Mouse (Mus musculus) kidney, adult 2 months (tissue): ENCODE measurements at regions not wholly inside any gene's neighbourhood (a gene's known extent, or its start where the extent isn't known, plus 50 kb on each side); places are given as distances from the start of the nearest gene placed in this dataset.

Source experiments
- DNase-seq: peaks from one replicate; pipeline ENCODE4 v3.0.0; 2021
- H3K27ac ChIP-seq: fragments of 200-500 bp; 2 replicates; pipeline ENCODE4 v1.5.1; 2012; ENCODE audit warnings: low read depth, low read length, control low read depth, inconsistent platforms; ENCODE audit not compliant: insufficient read depth
- H3K27me3 ChIP-seq: fragments of 200-500 bp; replicated peaks from 2 replicates; pipeline ENCODE4 v1.6.1; 2012; ENCODE audit warnings: mild to moderate bottlenecking, moderate library complexity, low read length, inconsistent platforms; ENCODE audit not compliant: control insufficient read depth, insufficient read depth
- H3K36me3 ChIP-seq: fragments of 200-500 bp; 2 replicates; pipeline ENCODE4 v1.6.1; 2012; ENCODE audit warnings: mild to moderate bottlenecking, moderate library complexity, low read length, inconsistent platforms; ENCODE audit not compliant: control insufficient read depth, insufficient read depth
- H3K4me1 ChIP-seq: fragments of 200-500 bp; 2 replicates; pipeline ENCODE4 v1.6.1; 2011; ENCODE audit warnings: low read length; ENCODE audit not compliant: control insufficient read depth, insufficient read depth
- H3K4me3 ChIP-seq: fragments of 200-500 bp; 2 replicates; pipeline ENCODE4 v1.5.1; 2011; ENCODE audit warnings: mild to moderate bottlenecking, low read depth, low read length, control low read depth; ENCODE audit not compliant: insufficient read depth
- CTCF ChIP-seq: fragments of 200-500 bp; conservative IDR thresholded peaks from 2 replicates; pipeline ENCODE4 v1.5.1; 2011; ENCODE audit warnings: low read depth, mild to moderate bottlenecking, control low read depth, low read length, moderate library complexity, mixed read lengths; ENCODE audit not compliant: insufficient read depth, insufficient read length
- POLR2A ChIP-seq: fragments of 200-500 bp; IDR thresholded peaks from one replicate; pipeline ENCODE4 v1.6.1; 2011; ENCODE audit warnings: low read depth, low read length, control low read depth
- WGBS: fragments of 180-500 bp; shearing (Covaris S2); methylation state at CpG from one replicate; pipeline ENCODE4 v1.1.7; 2018; 5-methylcytosine and 5-hydroxymethylcytosine counted together

DNA sequence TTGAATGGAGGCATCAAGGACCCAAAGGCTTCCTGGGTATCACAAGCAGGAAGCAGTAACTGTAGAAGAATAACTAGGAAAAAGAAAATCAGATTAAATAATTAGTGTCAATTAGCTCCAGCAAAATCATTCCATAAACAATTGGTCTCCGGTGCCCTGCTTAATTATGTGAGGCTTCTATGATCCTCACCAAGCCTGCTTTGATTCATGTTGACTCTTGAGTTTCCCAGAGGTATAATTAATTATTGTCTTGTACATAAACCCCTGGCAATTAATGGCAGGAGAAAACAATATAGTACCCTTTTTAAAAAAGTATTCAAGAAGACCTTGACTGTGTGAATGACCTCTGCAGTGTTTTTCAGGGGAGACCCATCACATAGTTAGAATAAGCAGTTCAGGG lies 61.5 kb upstream of the Sp8 start:
- WGBS: 67% methylated on average over 1 of the region's 1 CpGs
- no peak for DNase-seq
- no peak overlapping the region for H3K4me3 ChIP-seq
- H3K27ac ChIP-seq: no peak overlapping the region
- no peaks in the 10 kb centered on the region for H3K36me3 ChIP-seq
- no peak for TF ChIP-seq POLR2A
- no peak for TF ChIP-seq CTCF
- H3K4me1 ChIP-seq: no peaks in the 10 kb centered on the region
- H3K27me3 ChIP-seq: no peaks in the 10 kb centered on the region

DNA sequence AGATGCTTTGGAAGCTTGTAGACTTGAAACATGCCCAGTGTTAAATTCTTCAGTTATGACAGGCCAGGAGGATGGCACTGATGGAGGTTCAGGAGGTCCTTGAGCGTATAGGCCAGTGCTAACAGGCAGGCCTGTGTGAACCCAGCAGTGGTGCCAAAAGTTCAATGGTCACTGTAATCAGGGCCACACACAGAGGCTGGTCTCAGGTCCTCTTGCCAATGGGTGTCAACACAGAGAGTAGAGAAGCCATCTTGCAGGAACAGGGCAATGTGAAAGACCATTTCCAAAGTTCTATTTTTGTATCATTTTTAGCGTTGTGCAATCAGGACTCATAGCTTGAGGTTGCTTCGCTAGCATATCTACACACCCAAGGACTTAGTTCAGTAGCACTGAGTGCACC lies 64.2 kb upstream of the Sp8 start:
- H3K36me3 ChIP-seq: no peaks in the 10 kb centered on the region
- 84% methylated on average over 3 of the region's 3 CpGs for WGBS
- H3K4me1 ChIP-seq: no peaks in the 10 kb centered on the region
- H3K27me3 ChIP-seq: no peaks in the 10 kb centered on the region
- H3K4me3 ChIP-seq: no peak overlapping the region
- DNase-seq: peak; percentile 8
- no peak overlapping the region for H3K27ac ChIP-seq
- TF ChIP-seq CTCF (no peak), POLR2A (no peak)

DNA sequence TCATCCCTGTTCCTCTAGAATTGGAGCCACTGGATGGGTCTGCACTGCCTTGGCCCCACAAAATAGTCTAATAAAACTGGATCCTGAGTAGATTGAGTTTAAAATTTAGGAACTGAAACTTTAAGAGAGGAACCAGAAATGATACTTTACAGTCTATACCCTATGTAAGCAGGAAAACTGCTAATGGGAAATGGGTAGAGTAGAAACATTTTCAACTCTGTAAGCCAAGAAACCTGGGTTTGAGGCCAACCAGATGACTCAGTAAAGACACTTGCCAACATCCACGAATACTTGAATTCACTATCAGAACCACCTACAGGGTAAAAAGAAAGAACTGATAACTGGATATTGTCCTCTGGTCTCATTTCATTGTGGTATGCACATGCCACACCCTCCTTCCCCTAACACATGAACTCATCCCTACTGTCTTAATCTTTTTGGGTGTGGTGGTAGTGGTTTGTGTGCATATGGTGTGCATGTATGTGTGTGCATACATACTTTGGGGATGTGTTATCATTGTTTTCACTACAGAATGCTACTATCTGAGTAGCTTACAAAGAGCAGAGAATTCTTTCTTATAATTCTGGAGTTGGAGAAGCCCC lies 70.6 kb upstream of the Sp8 start:
- WGBS: 65% methylated on average over 1 of the region's 1 CpGs
- TF ChIP-seq POLR2A: no peak
- TF ChIP-seq CTCF: no peak
- Histone ChIP-seq H3K27ac (no peak overlapping the region), H3K4me3 (no peak overlapping the region), H3K4me1 (no peaks in the 10 kb centered on the region), H3K36me3 (no peaks in the 10 kb centered on the region), H3K27me3 (no peaks in the 10 kb centered on the region)
- DNase-seq: no peak

DNA sequence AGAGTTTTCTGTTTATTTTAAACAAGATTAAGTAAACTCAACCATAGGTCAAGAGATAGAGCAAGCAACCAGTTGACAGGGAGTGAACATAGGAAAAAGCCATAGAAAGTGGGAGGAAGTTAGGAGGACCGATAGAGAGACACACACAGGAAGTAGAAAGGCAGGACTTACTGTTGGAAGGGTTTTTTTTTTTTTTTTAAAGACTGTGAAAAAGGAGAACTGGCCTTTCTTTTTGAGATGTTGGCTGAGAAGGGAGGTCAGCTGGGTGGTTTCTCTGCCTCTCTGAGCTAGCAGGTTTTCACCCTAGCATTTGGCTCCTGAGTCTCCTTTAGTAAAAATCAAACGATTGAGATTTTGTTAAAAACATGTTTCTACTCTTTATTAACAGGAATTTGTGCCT lies 73.3 kb upstream of the Sp8 start:
- Histone ChIP-seq H3K36me3 (no peaks in the 10 kb centered on the region), H3K27me3 (no peaks in the 10 kb centered on the region), H3K27ac (no peak overlapping the region), H3K4me3 (no peak overlapping the region), H3K4me1 (no peaks in the 10 kb centered on the region)
- 75% methylated on average over 2 of the region's 2 CpGs for WGBS
- TF ChIP-seq POLR2A: no peak
- DNase-seq: no peak

DNA sequence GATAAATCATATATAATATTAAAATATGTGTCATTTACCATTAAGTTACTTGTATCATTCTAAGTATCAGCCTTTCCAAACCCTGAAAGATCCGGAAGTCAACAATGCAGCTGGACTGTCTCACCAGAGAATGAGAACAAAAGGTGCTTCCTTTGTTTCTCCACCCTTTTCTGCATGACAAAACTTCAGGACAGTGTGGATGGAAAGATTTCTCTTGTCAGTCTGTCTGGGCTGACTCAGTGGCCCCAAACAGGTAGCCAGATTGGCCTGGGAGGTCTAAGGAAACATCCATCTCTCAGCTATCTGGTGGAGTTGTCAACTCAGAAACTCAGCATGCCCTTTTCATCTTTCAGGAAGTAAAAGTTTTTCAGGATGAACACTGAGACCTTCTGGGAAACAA lies 79.7 kb upstream of the Sp8 start:
- Histone ChIP-seq H3K27ac (no peak overlapping the region), H3K4me3 (no peak overlapping the region), H3K36me3 (no peaks in the 10 kb centered on the region), H3K27me3 (no peaks in the 10 kb centered on the region), H3K4me1 (no peaks in the 10 kb centered on the region)
- 75% methylated on average over 1 of the region's 1 CpGs for WGBS
- DNase-seq: no peak
- no peak for TF ChIP-seq POLR2A
- TF ChIP-seq CTCF: no peak

DNA sequence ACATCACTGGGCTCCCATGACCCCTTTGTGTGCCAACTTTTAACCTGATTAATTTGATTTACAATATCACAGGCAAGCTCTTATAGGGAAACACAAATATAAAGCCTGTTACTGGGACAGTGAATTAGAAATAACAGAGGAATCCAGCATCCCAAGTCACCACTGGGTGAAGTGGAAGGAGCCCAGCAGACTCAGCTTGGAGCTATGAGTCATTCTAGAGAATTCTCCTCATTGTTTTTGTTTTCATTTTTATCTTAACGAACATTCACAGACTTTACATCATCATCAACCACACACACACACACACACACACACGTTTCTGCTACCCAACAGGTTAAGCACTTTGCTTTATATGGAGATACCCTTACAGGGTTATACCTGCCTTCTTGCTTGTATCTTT lies 92.1 kb upstream of the Sp8 start:
- no peaks in the 10 kb centered on the region for H3K27me3 ChIP-seq
- WGBS: 66% methylated on average over 2 of the region's 2 CpGs
- H3K4me3 ChIP-seq: no peak overlapping the region
- H3K36me3 ChIP-seq: no peaks in the 10 kb centered on the region
- H3K4me1 ChIP-seq: no peaks in the 10 kb centered on the region
- DNase-seq: no peak
- TF ChIP-seq CTCF: no peak
- TF ChIP-seq POLR2A: no peak
- H3K27ac ChIP-seq: no peak overlapping the region

DNA sequence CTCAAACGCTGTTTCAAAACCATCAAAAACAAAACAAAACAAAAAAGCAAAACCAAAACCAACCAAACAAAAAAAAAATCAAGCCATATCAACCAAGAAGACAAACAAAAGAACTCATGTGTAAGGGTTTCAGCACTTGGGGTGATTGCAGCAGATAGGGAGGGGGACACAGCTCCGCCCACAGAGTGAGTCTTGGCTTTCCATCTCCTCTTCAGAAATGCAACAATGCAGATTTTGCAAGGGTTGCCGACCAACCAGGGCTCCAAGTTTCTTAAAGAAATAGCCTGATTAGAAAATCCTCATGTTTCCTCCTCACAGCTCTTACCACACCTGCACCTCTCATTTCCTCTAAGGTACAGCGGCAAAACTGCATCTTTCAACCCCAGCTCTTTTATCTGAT lies 107.0 kb upstream of the Sp8 start:
- 63% methylated on average over 4 of the region's 4 CpGs for WGBS
- H3K4me1 ChIP-seq: no peaks in the 10 kb centered on the region
- DNase-seq: no peak
- TF ChIP-seq POLR2A (no peak), CTCF (no peak)
- no peaks in the 10 kb centered on the region for H3K27me3 ChIP-seq
- no peak overlapping the region for H3K4me3 ChIP-seq
- no peak overlapping the region for H3K27ac ChIP-seq
- no peaks in the 10 kb centered on the region for H3K36me3 ChIP-seq

DNA sequence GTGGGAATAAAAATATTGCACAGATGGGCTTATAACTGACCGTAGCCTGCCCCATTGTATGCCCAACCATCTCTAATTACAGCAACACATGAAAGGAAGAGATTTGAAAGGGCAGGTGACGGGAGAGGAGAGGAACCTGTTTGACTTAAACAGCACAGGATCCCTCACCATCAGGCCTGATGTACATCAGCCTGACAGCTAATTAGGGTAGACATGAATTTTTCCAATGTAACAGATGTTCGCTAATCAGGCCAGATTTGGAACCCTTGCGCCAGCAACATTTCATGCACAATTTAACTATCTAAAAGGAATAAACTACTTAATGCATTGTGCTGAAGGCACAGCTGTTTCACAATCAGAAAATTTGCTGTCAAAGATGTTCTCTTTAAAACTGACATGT lies 120.2 kb upstream of the Sp8 start:
- no peaks in the 10 kb centered on the region for H3K36me3 ChIP-seq
- DNase-seq: no peak
- no peak overlapping the region for H3K4me3 ChIP-seq
- H3K4me1 ChIP-seq: no peaks in the 10 kb centered on the region
- no peaks in the 10 kb centered on the region for H3K27me3 ChIP-seq
- 82% methylated on average over 4 of the region's 4 CpGs for WGBS
- no peak overlapping the region for H3K27ac ChIP-seq
- TF ChIP-seq CTCF (no peak), POLR2A (no peak)
